Mouse (Mus musculus) liver, embryonic 15.5 days (tissue): Measurements from ENCODE around the gene Mbd5. TPM values are rescaled to one million over a fixed set of nuclear protein-coding genes. Genes with fewer than 3 reads are reported as not detected.
A peak's percentile ranks its signal among the peaks of the same experiment; 100 is the strongest.

ENCODE experiments used
- ATAC-seq: fragments of 200-750 bp; cut with Nextera tagmentation; 2 replicates; pipeline ENCODE4 v1.8.0; 2017; ENCODE audit warnings: moderate number of reproducible peaks, mild to moderate bottlenecking, moderate library complexity; ENCODE audit not compliant: insufficient read depth
- H3K27ac ChIP-seq: fragments of 300-500 bp; sonication (generic); replicated peaks from 2 replicates; pipeline ENCODE4 v1.5.1; 2015; ENCODE audit warnings: mild to moderate bottlenecking, inconsistent platforms
- H3K27me3 ChIP-seq: fragments of 300-500 bp; sonication (generic); 2 replicates; pipeline ENCODE4 v1.6.1; 2015; ENCODE audit warnings: mild to moderate bottlenecking, inconsistent platforms
- H3K36me3 ChIP-seq: fragments of 300-500 bp; sonication (generic); replicated peaks from 2 replicates; pipeline ENCODE4 v1.6.1; 2015; ENCODE audit warnings: moderate library complexity, mild to moderate bottlenecking, inconsistent platforms
- H3K4me1 ChIP-seq: fragments of 300-500 bp; sonication (generic); replicated peaks from 2 replicates; pipeline ENCODE4 v1.6.1; 2015; ENCODE audit warnings: inconsistent platforms
- H3K4me2 ChIP-seq: fragments of 300-500 bp; sonication (generic); 2 replicates; pipeline ENCODE4 v1.6.1; 2015; ENCODE audit warnings: moderate library complexity, mild to moderate bottlenecking, inconsistent platforms
- H3K4me3 ChIP-seq: fragments of 300-500 bp; sonication (generic); replicated peaks from 2 replicates; pipeline ENCODE4 v1.5.1; 2015; ENCODE audit warnings: mild to moderate bottlenecking, inconsistent platforms
- H3K9ac ChIP-seq: fragments of 300-500 bp; sonication (generic); 2 replicates; pipeline ENCODE4 v1.6.1; 2015; ENCODE audit warnings: moderate library complexity, mild to moderate bottlenecking, inconsistent platforms
- H3K9me3 ChIP-seq: fragments of 300-500 bp; sonication (generic); replicated peaks from 2 replicates; pipeline ENCODE4 v1.6.1; 2016; ENCODE audit warnings: inconsistent platforms
- WGBS: fragments of 180-500 bp; shearing (Covaris S2); methylation state at CpG from one replicate; pipeline ENCODE4 v1.1.7; 2015; ENCODE audit warnings: mixed read lengths; ENCODE audit not compliant: insufficient replicate concordance; 5-methylcytosine and 5-hydroxymethylcytosine counted together
- polyA plus RNA-seq: library from polyadenylated mRNA; unstranded; fragments of >200 nt; fragmentation: Nextera tagmentation; extraction: Ambion mirVana; gene quantifications from 2 replicates; pipeline ENCODE4 v1.2.1, GENCODE M21; 2015

Gene Mbd5
- polyA plus RNA-seq, 1 experiment from 2014 or later: 5.6 TPM

- no peaks in the 10 kb centered on the region for H3K27me3 ChIP-seq
- H3K4me2 ChIP-seq: no peak overlapping the region
- 0 out of 2 replicates have a peak, but pooled peaks cover 3% of the 10 kb centered on the region for H3K4me1 ChIP-seq
- no peak overlapping the region for H3K4me3 ChIP-seq
- H3K9me3 ChIP-seq: no peaks in the 10 kb centered on the region
- H3K27ac ChIP-seq: no peak overlapping the region
- 42% methylated on average over 2 of the region's 2 CpGs for WGBS
- ATAC-seq: no peak
- H3K36me3 ChIP-seq: no peaks in the 10 kb centered on the region
- H3K9ac ChIP-seq: no peak overlapping the region
These were observed 396.5 kb downstream of the Mbd5 start for GRCm38 (mm10) chr2:49345786-49346185.

GRCm38 (mm10) chr2:49349813-49350212, 400.5 kb downstream of the Mbd5 start:
- WGBS: 45% methylated on average over 5 of the region's 5 CpGs
- Histone ChIP-seq H3K27me3 (no peaks in the 10 kb centered on the region), H3K4me1 (0 out of 2 replicates have a peak, but pooled peaks cover 3% of the 10 kb centered on the region), H3K4me2 (no peak overlapping the region), H3K9ac (no peak overlapping the region), H3K27ac (no peak overlapping the region; the same call in 1 of the 2 replicates), H3K9me3 (no peaks in the 10 kb centered on the region), H3K36me3 (no peaks in the 10 kb centered on the region), H3K4me3 (no peak overlapping the region)
- ATAC-seq: peak; percentile 91

GRCm38 (mm10) chr2:49350852-49351251, 401.5 kb downstream of the Mbd5 start:
- ATAC-seq: no peak
- WGBS: 33% methylated on average over 4 of the region's 4 CpGs
- Histone ChIP-seq H3K9ac (no peak overlapping the region), H3K4me3 (no peak overlapping the region), H3K9me3 (no peaks in the 10 kb centered on the region), H3K4me1 (0 out of 2 replicates have a peak, but pooled peaks cover 3% of the 10 kb centered on the region), H3K36me3 (no peaks in the 10 kb centered on the region), H3K27ac (no peak overlapping the region), H3K4me2 (no peak overlapping the region), H3K27me3 (no peaks in the 10 kb centered on the region)

- H3K36me3 ChIP-seq: no peaks in the 10 kb centered on the region
- H3K9ac ChIP-seq: no peak overlapping the region
- ATAC-seq: no peak
- no peak overlapping the region for H3K4me2 ChIP-seq
- H3K4me1 ChIP-seq: 0 out of 2 replicates have a peak, but pooled peaks cover 3% of the 10 kb centered on the region
- H3K27me3 ChIP-seq: no peaks in the 10 kb centered on the region
- no peak overlapping the region for H3K27ac ChIP-seq
- WGBS: 19% methylated on average over 1 of the region's 1 CpGs
- no peak overlapping the region for H3K4me3 ChIP-seq
- H3K9me3 ChIP-seq: no peaks in the 10 kb centered on the region
These were observed 404.8 kb downstream of the Mbd5 start for GRCm38 (mm10) chr2:49354066-49354465.

- H3K4me1 ChIP-seq: no peaks in the 10 kb centered on the region
- 64% methylated on average over 8 of the region's 8 CpGs for WGBS
- no peak overlapping the region for H3K4me3 ChIP-seq
- no peak overlapping the region for H3K27ac ChIP-seq
- H3K36me3 ChIP-seq: no peaks in the 10 kb centered on the region
- H3K9ac ChIP-seq: no peak overlapping the region
- H3K4me2 ChIP-seq: no peak overlapping the region
- H3K9me3 ChIP-seq: no peaks in the 10 kb centered on the region
- H3K27me3 ChIP-seq: no peaks in the 10 kb centered on the region
- no peak for ATAC-seq
These were observed 406.6 kb downstream of the Mbd5 start for GRCm38 (mm10) chr2:49355867-49356266.

- no peaks in the 10 kb centered on the region for H3K4me1 ChIP-seq
- no peak overlapping the region for H3K27ac ChIP-seq
- no peaks in the 10 kb centered on the region for H3K27me3 ChIP-seq
- no peak for ATAC-seq
- H3K4me2 ChIP-seq: no peak overlapping the region
- WGBS: 64% methylated on average over 7 of the region's 7 CpGs
- no peak overlapping the region for H3K9ac ChIP-seq
- no peaks in the 10 kb centered on the region for H3K9me3 ChIP-seq
- H3K4me3 ChIP-seq: no peak overlapping the region
- no peaks in the 10 kb centered on the region for H3K36me3 ChIP-seq
These were observed 409.0 kb downstream of the Mbd5 start for GRCm38 (mm10) chr2:49358128-49358814.

GRCm38 (mm10) chr2:49358839-49359520, 409.7 kb downstream of the Mbd5 start:
- H3K4me2 ChIP-seq: no peak overlapping the region
- no peak for ATAC-seq
- H3K27ac ChIP-seq: no peak overlapping the region
- WGBS: 55% methylated on average over 4 of the region's 4 CpGs
- no peak overlapping the region for H3K4me3 ChIP-seq
- H3K9ac ChIP-seq: no peak overlapping the region
- H3K4me1 ChIP-seq: no peaks in the 10 kb centered on the region
- H3K9me3 ChIP-seq: no peaks in the 10 kb centered on the region
- no peaks in the 10 kb centered on the region for H3K36me3 ChIP-seq
- no peaks in the 10 kb centered on the region for H3K27me3 ChIP-seq

GRCm38 (mm10) chr2:49359706-49360105, 410.4 kb downstream of the Mbd5 start:
- H3K4me2 ChIP-seq: no peak overlapping the region
- no peak for ATAC-seq
- 38% methylated on average over 4 of the region's 4 CpGs for WGBS

GRCm38 (mm10) chr2:49364546-49364945, 415.2 kb downstream of the Mbd5 start:
- no peaks in the 10 kb centered on the region for H3K4me1 ChIP-seq
- WGBS: 32% methylated on average over 5 of the region's 5 CpGs

More at GRCm38 (mm10) chr2:49359706-49360105, 410.4 kb downstream of the Mbd5 start:
- H3K27me3 ChIP-seq: no peaks in the 10 kb centered on the region
- no peaks in the 10 kb centered on the region for H3K4me1 ChIP-seq
- H3K27ac ChIP-seq: no peak overlapping the region
- H3K9me3 ChIP-seq: no peaks in the 10 kb centered on the region
- no peak overlapping the region for H3K9ac ChIP-seq
- no peaks in the 10 kb centered on the region for H3K36me3 ChIP-seq
- no peak overlapping the region for H3K4me3 ChIP-seq

GRCm38 (mm10) chr2:49366878-49367545, 417.7 kb downstream of the Mbd5 start:
- no peak for ATAC-seq
- 70% methylated on average over 14 of the region's 14 CpGs for WGBS
- H3K27ac ChIP-seq: no peak overlapping the region
- no peaks in the 10 kb centered on the region for H3K4me1 ChIP-seq
- no peaks in the 10 kb centered on the region for H3K9me3 ChIP-seq
- no peak overlapping the region for H3K4me2 ChIP-seq
- H3K36me3 ChIP-seq: no peaks in the 10 kb centered on the region
- H3K9ac ChIP-seq: no peak overlapping the region
- no peak overlapping the region for H3K4me3 ChIP-seq
- H3K27me3 ChIP-seq: no peaks in the 10 kb centered on the region

More at GRCm38 (mm10) chr2:49364546-49364945, 415.2 kb downstream of the Mbd5 start:
- Histone ChIP-seq H3K36me3 (no peaks in the 10 kb centered on the region), H3K4me2 (no peak overlapping the region), H3K9me3 (no peaks in the 10 kb centered on the region), H3K27me3 (no peaks in the 10 kb centered on the region), H3K27ac (no peak overlapping the region), H3K9ac (no peak overlapping the region), H3K4me3 (no peak overlapping the region)
- ATAC-seq: no peak

- Histone ChIP-seq H3K27ac (no peak overlapping the region), H3K36me3 (no peaks in the 10 kb centered on the region), H3K4me1 (no peaks in the 10 kb centered on the region), H3K4me3 (no peak overlapping the region), H3K9ac (no peak overlapping the region), H3K4me2 (no peak overlapping the region), H3K27me3 (no peaks in the 10 kb centered on the region), H3K9me3 (no peaks in the 10 kb centered on the region)
- ATAC-seq: no peak
- WGBS: 61% methylated on average over 17 of the region's 17 CpGs
These were observed 418.2 kb downstream of the Mbd5 start for GRCm38 (mm10) chr2:49367546-49367917.
